Mouse (Mus musculus) yolk sac, embryonic 10.5 days (tissue): ENCODE measurements around the gene Ppp1r8.

Experiments
- DNase-seq: peaks from one replicate; pipeline ENCODE4 v3.0.0-alpha.2; 2017; ENCODE audit warnings: low spot score

Ppp1r8 gene

DNA sequence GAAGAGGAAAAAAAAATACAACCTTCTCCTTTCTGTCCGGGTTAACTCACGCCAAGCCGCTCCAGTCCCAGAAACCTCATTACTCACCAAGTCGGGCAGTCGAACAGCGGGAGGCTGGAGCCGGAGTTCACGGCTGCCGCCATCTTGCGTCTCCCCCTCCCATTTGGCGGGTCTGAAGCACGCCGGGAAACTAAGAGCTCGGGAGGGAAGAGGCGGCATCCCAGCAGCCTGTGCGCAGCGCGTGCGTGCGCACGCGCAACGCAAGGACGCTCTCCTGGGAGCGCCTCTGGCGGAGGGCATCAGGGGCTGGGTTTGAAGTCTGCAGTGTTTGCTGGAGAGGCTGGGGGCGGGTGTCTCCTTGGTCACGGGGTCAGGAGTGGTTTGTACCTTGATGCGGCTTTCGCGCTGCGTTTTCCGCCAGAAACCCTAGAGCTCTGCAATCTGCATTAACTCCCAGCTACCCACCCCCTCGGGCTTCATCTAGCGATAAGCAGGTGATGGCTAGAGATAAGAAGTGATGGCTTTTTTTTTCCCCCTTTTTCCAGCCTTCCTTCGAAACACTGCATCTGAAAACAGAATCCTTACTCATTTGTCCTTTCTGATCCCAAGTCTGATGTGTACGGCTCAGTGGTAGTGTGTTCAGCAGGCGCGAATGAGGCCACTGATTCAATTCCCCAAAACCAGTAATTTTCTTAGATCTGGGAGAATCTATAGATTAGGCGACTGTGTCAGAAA is at the start of gene Ppp1r8:
Gene Ppp1r8, minus strand, starts transcription at position 200 of the 735 bp plus-strand sequence.
- peak; percentile 94 for DNase-seq

DNA sequence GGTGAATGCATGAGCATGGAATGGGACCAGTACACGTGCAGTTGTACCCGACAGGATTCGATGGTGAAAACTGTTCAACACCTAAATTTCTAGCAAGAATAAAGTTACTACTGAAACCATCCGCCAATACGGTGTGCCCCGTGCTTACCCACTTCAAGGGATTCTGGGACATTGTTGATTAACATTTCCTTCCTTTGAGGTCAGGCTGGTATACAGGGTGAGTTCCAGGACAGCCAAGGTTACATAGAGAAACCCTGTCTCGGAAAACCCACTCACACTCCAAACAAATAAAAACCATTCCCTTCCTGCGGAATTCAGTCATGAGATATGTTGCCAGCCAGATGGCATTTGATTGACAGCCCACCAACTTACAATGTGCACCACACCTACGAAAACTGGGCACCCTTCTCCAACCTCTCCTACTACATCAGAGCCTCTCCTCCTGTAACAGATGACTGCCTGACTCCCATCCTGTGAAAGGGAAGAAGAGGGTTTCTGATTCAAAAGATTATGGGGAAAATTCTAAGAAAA is 41.9 kb upstream of the Ppp1r8 start:
- no peak for DNase-seq

GRCm38 (mm10) chr4:132884064-132884843 is 41.3 kb upstream of the Ppp1r8 start, which contains the start of gene Stx12:
Stx12 (minus strand) TSS chr4:132884509.
- peak; percentile 91 for DNase-seq

GRCm38 (mm10) chr4:132883561-132884063 is 40.6 kb upstream of the Ppp1r8 start:
- no peak for DNase-seq

GRCm38 (mm10) chr4:132874363-132875097 is 31.6 kb upstream of the Ppp1r8 start:
- DNase-seq = no peak

- peak; percentile 49 for DNase-seq
Measured at GRCm38 (mm10) chr4:132873481-132874362, 30.8 kb upstream of the Ppp1r8 start.

DNA sequence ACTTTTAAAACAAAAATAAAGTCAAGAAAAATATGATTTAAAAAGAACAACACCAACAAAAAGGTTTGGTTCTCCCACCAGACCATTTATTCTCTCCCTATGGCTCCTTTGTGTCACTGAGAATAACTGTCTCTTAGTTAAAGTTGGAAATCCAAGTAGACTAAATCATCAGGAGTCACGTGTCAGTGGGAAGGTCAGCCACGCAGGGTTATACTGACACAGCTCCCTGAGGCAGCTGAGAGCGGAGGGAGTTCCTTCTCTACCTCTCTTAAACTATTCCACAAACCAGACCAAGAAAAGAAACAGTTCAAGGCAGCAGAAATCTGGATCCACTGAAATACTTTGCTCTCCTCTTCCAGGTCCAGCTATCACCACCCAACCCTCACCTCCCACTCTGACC is 28.1 kb upstream of the Ppp1r8 start:
- DNase-seq = no peak

- DNase-seq = no peak
Measured at GRCm38 (mm10) chr4:132864856-132865255, 21.9 kb upstream of the Ppp1r8 start.

DNA sequence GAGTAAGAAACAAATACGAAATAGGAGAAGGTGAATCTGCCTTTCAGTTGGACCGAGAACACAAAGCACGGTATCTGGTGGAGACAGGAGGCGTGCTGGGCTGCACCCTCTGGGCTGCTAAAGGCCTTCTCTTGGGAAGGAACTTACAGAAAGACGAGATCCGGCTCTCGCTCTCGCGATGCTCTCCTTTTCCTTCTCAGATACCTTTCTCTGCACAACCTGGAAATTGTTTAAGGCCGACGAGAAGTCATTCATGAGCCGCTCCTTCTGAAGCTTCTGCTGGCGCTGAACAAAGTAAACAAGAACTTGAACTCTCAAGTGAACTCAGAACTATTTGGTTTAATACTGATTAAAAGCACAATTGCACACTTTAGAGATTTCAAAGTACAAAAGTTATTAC is 20.0 kb upstream of the Ppp1r8 start:
- no peak for DNase-seq

DNA sequence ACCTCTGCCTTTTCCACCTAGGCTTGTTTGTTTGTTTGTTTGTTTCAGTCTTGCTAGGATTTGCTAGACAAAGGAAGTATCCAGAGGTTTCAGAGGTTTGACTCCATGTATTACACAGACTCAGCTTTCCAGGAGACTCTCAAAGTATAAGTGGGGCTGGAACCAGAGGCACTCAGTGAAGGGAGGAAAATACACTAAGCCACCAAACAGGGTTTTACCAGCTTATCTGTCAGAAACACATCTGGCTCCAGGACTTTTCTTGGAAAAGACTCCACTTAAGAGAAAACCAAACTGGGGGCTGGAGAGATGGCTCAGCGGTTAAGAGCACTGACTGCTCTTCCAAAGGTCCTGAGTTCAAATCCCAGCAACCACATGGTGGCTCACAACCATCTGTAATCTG is 17.9 kb upstream of the Ppp1r8 start:
- no peak for DNase-seq

DNA sequence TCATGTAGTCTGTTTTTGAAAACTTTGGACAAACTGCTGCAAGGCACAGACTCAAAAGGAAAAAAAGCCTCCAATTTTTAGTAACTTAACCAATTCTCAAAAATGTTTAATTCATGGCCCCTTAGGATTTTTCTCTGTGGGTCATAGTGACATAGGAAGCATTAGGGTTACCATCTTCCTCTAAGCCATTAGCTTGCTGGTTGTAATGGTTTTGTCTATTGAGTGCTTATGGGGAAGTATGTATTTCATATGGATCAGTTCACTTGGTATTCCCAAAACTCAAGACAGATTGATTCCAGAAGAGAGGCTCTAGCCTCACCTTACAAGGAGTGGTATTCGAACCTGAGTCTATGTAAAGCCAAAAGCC is 719 bp upstream of the Ppp1r8 start:
- no peak for DNase-seq

- DNase-seq = peak; percentile 30
Measured at GRCm38 (mm10) chr4:132842281-132842906, 575 bp downstream of the Ppp1r8 start.

DNA sequence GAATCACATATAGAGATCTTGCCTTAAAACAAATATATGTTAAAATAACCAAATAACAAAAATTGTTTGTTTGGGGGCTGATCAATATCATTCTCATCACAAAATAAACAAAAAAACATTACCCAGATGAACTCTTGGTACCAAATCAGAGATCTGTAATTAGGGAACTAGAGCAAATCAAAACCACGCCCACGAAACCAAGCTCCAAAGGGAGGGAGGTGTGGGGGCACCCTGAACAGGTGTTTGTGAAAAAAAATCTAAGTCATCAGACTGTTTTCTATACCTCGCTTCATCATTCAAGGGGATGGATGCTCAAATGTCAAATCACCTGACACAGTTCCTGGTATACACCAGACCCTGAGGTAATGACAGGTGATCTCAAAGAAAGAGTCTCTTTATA is 1.5 kb downstream of the Ppp1r8 start:
- DNase-seq = no peak

GRCm38 (mm10) chr4:132823614-132824366 is 19.2 kb downstream of the Ppp1r8 start:
- peak; percentile 60 for DNase-seq

DNA sequence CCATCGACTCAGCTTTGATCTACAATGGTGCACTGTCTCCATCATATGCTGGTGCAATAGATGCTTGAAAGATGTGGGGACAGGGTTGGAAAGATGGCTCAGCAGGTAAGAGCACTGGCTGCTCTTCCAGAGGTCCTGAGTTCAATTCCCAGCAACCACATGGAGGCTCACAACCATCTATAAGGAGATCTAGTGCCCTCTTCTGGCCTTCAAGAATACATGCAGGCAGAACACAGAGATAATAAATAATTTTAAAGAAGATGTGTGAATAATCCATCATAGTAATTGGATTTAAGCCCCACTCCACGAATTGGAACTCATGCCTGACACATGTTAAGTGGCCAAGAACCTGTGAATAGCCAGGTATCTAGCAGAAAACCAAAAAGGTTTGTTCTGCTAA is 24.5 kb downstream of the Ppp1r8 start:
- no peak for DNase-seq

DNA sequence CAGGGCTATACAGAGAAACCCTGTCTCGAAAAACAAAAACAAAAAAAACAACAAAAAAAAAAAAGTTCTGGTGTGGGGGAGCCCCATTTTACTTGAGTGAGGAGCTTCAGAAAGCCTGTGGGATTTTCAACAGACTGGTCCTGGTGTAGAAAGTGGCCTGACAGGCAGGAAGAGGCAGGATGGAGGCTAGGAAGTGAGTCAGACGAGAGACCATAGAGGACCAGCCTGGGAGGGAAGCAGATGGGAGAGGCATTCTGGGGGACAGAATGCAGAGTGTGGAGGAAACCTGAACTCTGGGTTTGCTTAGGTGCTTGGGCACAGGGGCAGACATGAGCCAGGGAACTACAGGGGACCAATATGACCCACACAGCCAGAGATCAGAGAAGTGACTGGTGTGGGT is 26.1 kb downstream of the Ppp1r8 start:
- DNase-seq = no peak

GRCm38 (mm10) chr4:132816404-132816803 is 26.6 kb downstream of the Ppp1r8 start:
- no peak for DNase-seq

DNA sequence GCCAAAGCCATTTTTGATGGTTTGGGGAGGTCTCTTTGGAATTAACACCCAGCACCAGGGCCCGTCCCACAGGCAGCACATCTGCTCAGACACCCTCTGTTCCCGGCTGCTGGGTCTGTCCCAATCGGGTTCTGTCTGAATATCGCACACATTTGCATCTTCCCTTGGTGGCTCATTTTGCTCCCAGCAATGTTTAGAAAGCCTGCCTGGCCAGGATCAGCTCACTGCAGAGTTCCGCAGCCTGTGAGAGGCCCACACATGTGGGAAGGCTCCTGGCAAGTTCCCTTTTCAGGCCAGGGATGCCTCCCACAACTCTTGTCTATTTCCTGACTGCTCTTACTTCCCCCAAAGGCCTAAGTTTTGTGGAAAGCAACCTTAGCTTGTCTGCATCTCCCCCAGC is 33.3 kb downstream of the Ppp1r8 start:
- DNase-seq = no peak

- DNase-seq = no peak
Measured at GRCm38 (mm10) chr4:132807771-132808641, 35.0 kb downstream of the Ppp1r8 start.
